Mouse (Mus musculus) MEL (cell line): ENCODE data around the gene Galnt10. TPM values are rescaled to one million over a fixed set of nuclear protein-coding genes. Genes with fewer than 3 reads are reported as not detected.

Experiments
- DNase-seq: peaks from one replicate; pipeline ENCODE4 v3.0.0; 2011; ENCODE audit warnings: low read depth, low spot score
- H3K27ac ChIP-seq: 2 replicates; pipeline ENCODE4 v1.5.1; 2012; ENCODE audit warnings: low read depth, mild to moderate bottlenecking, control low read depth, low read length, moderate library complexity; ENCODE audit not compliant: control insufficient read depth
- H3K27me3 ChIP-seq, 2 experiments: fragments of 150-350 bp in 1 of 2; sonication (generic) in 1 of 2; 2 replicates each; pipeline ENCODE4 v1.6.1; 2012; ENCODE audit warnings: low read length in 2 of 2, mild to moderate bottlenecking in 2 of 2, improper control_type of control experiment in 1 of 2, moderate library complexity in 1 of 2; ENCODE audit not compliant: insufficient read depth in 2 of 2, control insufficient read depth in 1 of 2
- H3K36me3 ChIP-seq, 2 experiments: 2 replicates each; pipeline ENCODE4 v1.6.1; 2012 to 2014; ENCODE audit warnings: low read length in 2 of 2, improper control_type of control experiment in 1 of 2, inconsistent platforms in 1 of 2, mild to moderate bottlenecking in 1 of 2; ENCODE audit not compliant: insufficient read depth in 2 of 2, control insufficient read depth in 1 of 2
- H3K4me1 ChIP-seq, 2 experiments: fragments of 150-350 bp in 1 of 2; sonication (generic) in 1 of 2; 2 replicates each; pipeline ENCODE4 v1.6.1; 2012; ENCODE audit warnings: low read length in 2 of 2, improper control_type of control experiment in 1 of 2, mild to moderate bottlenecking in 1 of 2; ENCODE audit not compliant: insufficient read depth in 2 of 2, control insufficient read depth in 1 of 2
- H3K4me3 ChIP-seq, 2 experiments: fragments of 150-350 bp in 1 of 2; sonication (generic) in 1 of 2; 2 replicates each; pipeline ENCODE4 v1.5.1; 2012; ENCODE audit warnings: low read depth in 2 of 2, low read length in 2 of 2, mild to moderate bottlenecking in 2 of 2, moderate library complexity in 2 of 2, control low read depth in 1 of 2, improper control_type of control experiment in 1 of 2; ENCODE audit not compliant: control insufficient read depth in 1 of 2, insufficient read depth in 1 of 2
- H3K79me2 ChIP-seq: 2 replicates; pipeline ENCODE4 v1.6.1; 2012; ENCODE audit warnings: mild to moderate bottlenecking, low read length, moderate library complexity; ENCODE audit not compliant: control insufficient read depth, poor library complexity, insufficient read depth
- H3K9ac ChIP-seq: 2 replicates; pipeline ENCODE4 v1.6.1; 2012; ENCODE audit warnings: low read depth, mild to moderate bottlenecking, control low read depth, low read length, moderate library complexity; ENCODE audit not compliant: control insufficient read depth, poor library complexity, severe bottlenecking
- H3K9me3 ChIP-seq: fragments of 150-350 bp; sonication (generic); replicated peaks from 2 replicates; pipeline ENCODE4 v1.6.1; 2012; ENCODE audit warnings: mild to moderate bottlenecking, low read length, improper control_type of control experiment, moderate library complexity; ENCODE audit not compliant: insufficient read depth
- BHLHE40 ChIP-seq: IDR thresholded peaks from 2 replicates; pipeline ENCODE4 v1.6.1; 2012; ENCODE audit warnings: low read depth, mild to moderate bottlenecking, inconsistent platforms, low read length, improper control_type of control experiment, borderline replicate concordance
- CHD2 ChIP-seq: IDR thresholded peaks from 2 replicates; pipeline ENCODE4 v1.6.1; 2011; ENCODE audit warnings: low read length, improper control_type of control experiment
- E2F4 ChIP-seq: IDR thresholded peaks from 2 replicates; pipeline ENCODE4 v1.6.1; 2011; ENCODE audit warnings: low read depth, low read length, improper control_type of control experiment, borderline replicate concordance
- ELF1 ChIP-seq: IDR thresholded peaks from 2 replicates; pipeline ENCODE4 v1.6.1; 2014; ENCODE audit warnings: low read depth, mild to moderate bottlenecking, inconsistent platforms, low read length, improper control_type of control experiment, moderate library complexity
- GABPA ChIP-seq: IDR thresholded peaks from 2 replicates; pipeline ENCODE4 v1.6.1; 2012; ENCODE audit warnings: low read depth, mild to moderate bottlenecking, inconsistent platforms, low read length, improper control_type of control experiment, moderate library complexity
- GATA1 ChIP-seq: IDR thresholded peaks from 2 replicates; pipeline ENCODE4 v1.6.1; 2011; ENCODE audit warnings: low read depth, low read length, improper control_type of control experiment
- HCFC1 ChIP-seq: IDR thresholded peaks from 2 replicates; pipeline ENCODE4 v1.6.1; 2012; ENCODE audit warnings: low read depth, mild to moderate bottlenecking, inconsistent platforms, low read length, improper control_type of control experiment, moderate library complexity
- JUND ChIP-seq: IDR thresholded peaks from 2 replicates; pipeline ENCODE4 v1.6.1; 2011; ENCODE audit warnings: low read depth, mild to moderate bottlenecking, improper control_type of control experiment, low read length
- MYC ChIP-seq: IDR thresholded peaks from 2 replicates; pipeline ENCODE4 v1.6.1; 2011; ENCODE audit warnings: low read depth, mild to moderate bottlenecking, low read length, improper control_type of control experiment, moderate library complexity
- POLR2AphosphoS2 ChIP-seq: IDR thresholded peaks from 2 replicates; pipeline ENCODE4 v1.6.1; 2011; ENCODE audit warnings: low read length, improper control_type of control experiment
- POLR2AphosphoS5 ChIP-seq: IDR thresholded peaks from 2 replicates; pipeline ENCODE4 v1.6.1; 2012; ENCODE audit warnings: low read depth, borderline replicate concordance, mild to moderate bottlenecking, inconsistent platforms, low read length, moderate library complexity, mixed read lengths
- RAD21 ChIP-seq: IDR thresholded peaks from 2 replicates; pipeline ENCODE4 v1.6.1; 2011; ENCODE audit warnings: mild to moderate bottlenecking, low read depth, low read length, improper control_type of control experiment
- RCOR1 ChIP-seq: IDR thresholded peaks from 2 replicates; pipeline ENCODE4 v1.6.1; 2012; ENCODE audit warnings: low read depth, mild to moderate bottlenecking, inconsistent platforms, low read length, improper control_type of control experiment
- SIN3A ChIP-seq: IDR thresholded peaks from 2 replicates; pipeline ENCODE4 v1.6.1; 2012; ENCODE audit warnings: low read length, improper control_type of control experiment, inconsistent platforms
- SMC3 ChIP-seq: IDR thresholded peaks from 2 replicates; pipeline ENCODE4 v1.6.1; 2011; ENCODE audit warnings: low read depth, low read length, improper control_type of control experiment
- TAL1 ChIP-seq: IDR thresholded peaks from 2 replicates; pipeline ENCODE4 v1.6.1; 2012; ENCODE audit warnings: mild to moderate bottlenecking, inconsistent platforms, low read length, moderate library complexity, mixed read lengths
- USF1 ChIP-seq: IDR thresholded peaks from 2 replicates; pipeline ENCODE4 v1.6.1; 2014; ENCODE audit warnings: low read depth, mild to moderate bottlenecking, inconsistent platforms, low read length, improper control_type of control experiment, moderate library complexity
- ZC3H11A ChIP-seq: IDR thresholded peaks from 2 replicates; pipeline ENCODE4 v1.6.1; 2012; ENCODE audit warnings: low read depth, mild to moderate bottlenecking, inconsistent platforms, low read length, improper control_type of control experiment
- ZKSCAN1 ChIP-seq: IDR thresholded peaks from 2 replicates; pipeline ENCODE4 v1.6.1; 2012; ENCODE audit warnings: low read depth, mild to moderate bottlenecking, inconsistent platforms, low read length, improper control_type of control experiment, moderate library complexity
- ZNF384 ChIP-seq: IDR thresholded peaks from 2 replicates; pipeline ENCODE4 v1.6.1; 2012; ENCODE audit warnings: low read depth, mild to moderate bottlenecking, inconsistent platforms, low read length, improper control_type of control experiment
- polyA plus RNA-seq, 2 experiments: library from polyadenylated mRNA; stranded (reverse) in 1 of 2; unstranded in 1 of 2; fragments of >175 nt in 1 of 2; fragments of >200 nt in 1 of 2; gene quantifications; 2 replicates each; pipeline versions ENCODE4 v1.2.1 to v1.2.4; 2012; ENCODE audit warnings: low replicate concordance in 2 of 2, low read depth in 1 of 2; ENCODE audit not compliant: insufficient read length in 2 of 2, insufficient read depth in 1 of 2, missing spikeins in 1 of 2
- total RNA-seq: library from RNA; depleted of rRNA; stranded (reverse); fragments of 300-350 nt; gene quantifications from 2 replicates; pipeline ENCODE4 v1.2.3, GENCODE M21; 2012

Gene Galnt10
- total and polyA plus RNA-seq, 3 experiments, result 26.7 to 27.4 TPM; not detected in 1

GRCm38 (mm10) chr11:57605086-57605485 is 40.2 kb upstream of the Galnt10 start:
- H3K27me3 ChIP-seq, result peaks cover 3 to 15% of the 10 kb centered on the region in 2 experiments; a peak in 3 of 4 replicates
- no peaks in the 10 kb centered on the region for H3K79me2 ChIP-seq
- DNase-seq, result no peak
- H3K36me3 ChIP-seq, result peaks cover 0 to 2% of the 10 kb centered on the region in 2 experiments; a peak in 1 of 4 replicates
- H3K4me3 ChIP-seq, result no peak overlapping the region
- H3K4me1 ChIP-seq, result peaks cover 0 to 15% of the 10 kb centered on the region in 2 experiments; a peak in 2 of 4 replicates
- no peaks in the 10 kb centered on the region for H3K9me3 ChIP-seq
- no peak overlapping the region for H3K9ac ChIP-seq
- no peak overlapping the region for H3K27ac ChIP-seq
- TF ChIP-seq RCOR1, result no peak
- TF ChIP-seq POLR2AphosphoS5, result no peak
- no peak for TF ChIP-seq TAL1
- no peak for TF ChIP-seq ZKSCAN1
- no peak for TF ChIP-seq ZNF384
- TF ChIP-seq SIN3A, result no peak
- no peak for TF ChIP-seq HCFC1
- TF ChIP-seq SMC3, result no peak

GRCm38 (mm10) chr11:57605660-57606059 is 39.6 kb upstream of the Galnt10 start:
- Histone ChIP-seq H3K4me3 (no peak overlapping the region), H3K27me3 (peaks cover 3 to 15% of the 10 kb centered on the region in 2 experiments; a peak in 3 of 4 replicates), H3K79me2 (no peaks in the 10 kb centered on the region), H3K4me1 (peaks cover 0 to 15% of the 10 kb centered on the region in 2 experiments; a peak in 2 of 4 replicates), H3K36me3 (peaks cover 0 to 2% of the 10 kb centered on the region in 2 experiments; a peak in 1 of 4 replicates), H3K9me3 (no peaks in the 10 kb centered on the region), H3K9ac (no peak overlapping the region), H3K27ac (no peak overlapping the region)
- no peak for TF ChIP-seq RCOR1
- TF ChIP-seq JUND, result no peak
- TF ChIP-seq GABPA, result no peak
- no peak for TF ChIP-seq MYC
- no peak for TF ChIP-seq CHD2
- no peak for TF ChIP-seq GATA1
- TF ChIP-seq ZNF384, result no peak
- TF ChIP-seq ELF1, result no peak
- no peak for TF ChIP-seq E2F4
- no peak for TF ChIP-seq SMC3
- DNase-seq, result no peak

GRCm38 (mm10) chr11:57614502-57614901 is 30.7 kb upstream of the Galnt10 start:
- Histone ChIP-seq H3K79me2 (no peaks in the 10 kb centered on the region), H3K4me3 (no peak overlapping the region), H3K27me3 (peaks cover 0 to 3% of the 10 kb centered on the region in 2 experiments; a peak in 1 of 4 replicates), H3K36me3 (no peaks in the 10 kb centered on the region), H3K4me1 (no peaks in the 10 kb centered on the region), H3K9ac (no peak overlapping the region), H3K27ac (no peak overlapping the region), H3K9me3 (no peaks in the 10 kb centered on the region)
- no peak for DNase-seq
- TF ChIP-seq ZNF384 (no peak), ZC3H11A (no peak), RAD21 (no peak), USF1 (no peak), POLR2AphosphoS2 (no peak), POLR2AphosphoS5 (no peak), BHLHE40 (no peak), MYC (no peak)
